Mouse (Mus musculus): ENCODE results near the gene Gm3259. TPM values are rescaled to one million over a fixed set of nuclear protein-coding genes. Genes with fewer than 3 reads are reported as not detected.
"Not testable (repeated sequence)": the region's sequence is repeated elsewhere in the genome, so short reads cannot be mapped to it uniquely, and the experiment has no call there.

The Gm3259 gene
- not detected in 2 replicates for total RNA-seq (2014; rRNA removed)
- not detected in 2 replicates for polyA plus RNA-seq (2015; fragmentation: Nextera tagmentation; extraction: Ambion mirVana)

- H3K36me3 ChIP-seq (ENCODE audit: insufficient read depth); H3K27ac ChIP-seq (ENCODE audit: low read depth, low read length); H3K9ac ChIP-seq; H3K4me3 ChIP-seq (ENCODE audit: low read depth, low read length); DNase-seq; ATAC-seq; H3K27me3 ChIP-seq (ENCODE audit: insufficient read depth, low read length); H3K4me1 ChIP-seq (ENCODE audit: insufficient read depth); H3K4me2 ChIP-seq (ENCODE audit: low read depth); H3K9me3 ChIP-seq (ENCODE audit: low read length): not testable (repeated sequence)
- WGBS, result 64% methylated on average over 2 of the region's 2 CpGs
These were observed at the start of gene Gm3259 for GRCm38 (mm10) chr5:95305611-95306010. Gm3259 (plus strand) TSS chr5:95305911.

GRCm38 (mm10) chr5:95272668-95273067 is 33.0 kb upstream of the Gm3259 start, which contains the start of gene Gm10424:
Gm10424 (minus strand) TSS chr5:95272768.
- H3K9ac ChIP-seq; H3K27ac ChIP-seq (ENCODE audit: low read depth, low read length); H3K36me3 ChIP-seq (ENCODE audit: insufficient read depth); H3K4me2 ChIP-seq (ENCODE audit: low read depth); H3K9me3 ChIP-seq (ENCODE audit: low read length); H3K4me3 ChIP-seq (ENCODE audit: low read depth, low read length); H3K4me1 ChIP-seq (ENCODE audit: insufficient read depth); DNase-seq; ATAC-seq; H3K27me3 ChIP-seq (ENCODE audit: insufficient read depth, low read length): not testable (repeated sequence)
- WGBS, result no CpG with 5 or more reads among the region's 1 CpGs

Other genes starting within 250 kb of the Gm3259 start
- not detected in 2 replicates for gene Gm7942, start 199.0 kb upstream of the Gm3259 start, total RNA-seq (2014; rRNA removed)
- gene Gm7942, start 199.0 kb upstream of the Gm3259 start, polyA plus RNA-seq (2015; fragmentation: Nextera tagmentation; extraction: Ambion mirVana), result not detected in 2 replicates
- not detected in 2 replicates for gene Gm16513, start 123.3 kb upstream of the Gm3259 start, total RNA-seq (2014; rRNA removed)
- gene Gm16513, start 123.3 kb upstream of the Gm3259 start, polyA plus RNA-seq (2015; fragmentation: Nextera tagmentation; extraction: Ambion mirVana), result not detected in 2 replicates
- gene Gm10424, start 33.1 kb upstream of the Gm3259 start, total RNA-seq (2014; rRNA removed), result not detected in 2 replicates
- not detected in 2 replicates for gene Gm10424, start 33.1 kb upstream of the Gm3259 start, polyA plus RNA-seq (2015; fragmentation: Nextera tagmentation; extraction: Ambion mirVana)
- not detected in 2 replicates for gene D5Ertd577e, start 150.9 kb downstream of the Gm3259 start, total RNA-seq (2014; rRNA removed)
- gene D5Ertd577e, start 150.9 kb downstream of the Gm3259 start, polyA plus RNA-seq (2015; fragmentation: Nextera tagmentation; extraction: Ambion mirVana), result not detected in 2 replicates
- gene Gm3286, start 204.8 kb downstream of the Gm3259 start, total RNA-seq (2014; rRNA removed), result not detected in 2 replicates
- gene Gm3286, start 204.8 kb downstream of the Gm3259 start, polyA plus RNA-seq (2015; fragmentation: Nextera tagmentation; extraction: Ambion mirVana), result not detected in 2 replicates

Measured in forebrain, postnatal 0 days (tissue).